Mouse (Mus musculus) cerebellum, adult 11-12 months (tissue): Measurements from ENCODE around the gene Tlr13.

Source experiments
- DNase-seq: peaks from one replicate; pipeline ENCODE4 v3.0.0; 2022

The Tlr13 gene

GRCm38 (mm10) chrX:106142936-106143335 lies at the start of gene Tlr13:
Tlr13 (plus strand) TSS chrX:106143204.
- DNase-seq: no peak

- DNase-seq: peak; percentile 6
Observed at GRCm38 (mm10) chrX:106105464-106105863, 37.5 kb upstream of the Tlr13 start.

GRCm38 (mm10) chrX:106113881-106114280 lies 29.1 kb upstream of the Tlr13 start:
- no peak for DNase-seq

GRCm38 (mm10) chrX:106114674-106115073 lies 28.3 kb upstream of the Tlr13 start:
- no peak for DNase-seq

GRCm38 (mm10) chrX:106122823-106123222 lies 20.2 kb upstream of the Tlr13 start:
- no peak for DNase-seq

- no peak for DNase-seq
Observed at GRCm38 (mm10) chrX:106128283-106128682, 14.7 kb upstream of the Tlr13 start.

- no peak for DNase-seq
Observed at GRCm38 (mm10) chrX:106129877-106130276, 13.1 kb upstream of the Tlr13 start.

GRCm38 (mm10) chrX:106134916-106135315 lies 8.1 kb upstream of the Tlr13 start:
- DNase-seq: no peak

GRCm38 (mm10) chrX:106135484-106135883 lies 7.5 kb upstream of the Tlr13 start:
- no peak for DNase-seq

- no peak for DNase-seq
Observed at GRCm38 (mm10) chrX:106135916-106136575, 7.0 kb upstream of the Tlr13 start.

- no peak for DNase-seq
Observed at GRCm38 (mm10) chrX:106139309-106140070, 3.5 kb upstream of the Tlr13 start.

GRCm38 (mm10) chrX:106148185-106148584 lies 5.2 kb downstream of the Tlr13 start:
- DNase-seq: no peak

- no peak for DNase-seq
Observed at GRCm38 (mm10) chrX:106149460-106149859, 6.5 kb downstream of the Tlr13 start.

- no peak for DNase-seq
Observed at GRCm38 (mm10) chrX:106154180-106154586, 11.2 kb downstream of the Tlr13 start.

GRCm38 (mm10) chrX:106155892-106156291 lies 12.9 kb downstream of the Tlr13 start:
- no peak for DNase-seq

- no peak for DNase-seq
Observed at GRCm38 (mm10) chrX:106163995-106164394, 21.0 kb downstream of the Tlr13 start.

- no peak for DNase-seq
Observed at GRCm38 (mm10) chrX:106164555-106164954, 21.6 kb downstream of the Tlr13 start.

GRCm38 (mm10) chrX:106165089-106165488 lies 22.1 kb downstream of the Tlr13 start:
- DNase-seq: no peak

GRCm38 (mm10) chrX:106171106-106171852 lies 28.3 kb downstream of the Tlr13 start:
- DNase-seq: peak; percentile 61

GRCm38 (mm10) chrX:106171853-106172154 lies 28.8 kb downstream of the Tlr13 start:
- no peak for DNase-seq

GRCm38 (mm10) chrX:106176331-106176730 lies 33.3 kb downstream of the Tlr13 start:
- no peak for DNase-seq

GRCm38 (mm10) chrX:106184279-106184678 lies 41.3 kb downstream of the Tlr13 start:
- no peak for DNase-seq

GRCm38 (mm10) chrX:106185706-106186105 lies 42.7 kb downstream of the Tlr13 start:
- DNase-seq: no peak
